Mouse (Mus musculus) lung, adult 2 months (tissue): ENCODE data around the gene Gm10354. TPM values are rescaled to one million over a fixed set of nuclear protein-coding genes. Genes with fewer than 3 reads are reported as not detected.
"Not testable (repeated sequence)": the region's sequence is repeated elsewhere in the genome, so short reads cannot be mapped to it uniquely, and the experiment has no call there.

Experiments
- DNase-seq: peaks from one replicate; pipeline ENCODE4 v3.0.0; 2022
- H3K4me1 ChIP-seq: fragments of 200-500 bp; 2 replicates; pipeline ENCODE4 v1.6.1; 2011; ENCODE audit warnings: low read length; ENCODE audit not compliant: control insufficient read depth, insufficient read depth
- H3K4me3 ChIP-seq: fragments of 200-500 bp; replicated peaks from 2 replicates; pipeline ENCODE3; 2011; ENCODE audit warnings: low read depth, mild to moderate bottlenecking, control low read depth, low read length; ENCODE audit errors: extremely low read depth
- WGBS: fragments of 180-500 bp; shearing (Covaris S2); methylation state at CpG from one replicate; pipeline ENCODE4 v1.1.7; 2018; 5-methylcytosine and 5-hydroxymethylcytosine counted together
- polyA plus RNA-seq: library from polyadenylated mRNA; depleted of rRNA; stranded (reverse); fragments of >200 nt; gene quantifications from 2 replicates; pipeline ENCODE4 v1.2.3, GENCODE M21; 2012

Gene Gm10354
- polyA plus RNA-seq, 1 experiment: not detected

- H3K4me3 ChIP-seq, DNase-seq, H3K4me1 ChIP-seq: not testable (repeated sequence)
- WGBS: 39% methylated on average over 6 of the region's 6 CpGs
Observed at GRCm38 (mm10) chr5:14986649-14987387, 8.1 kb upstream of the Gm10354 start.

GRCm38 (mm10) chr5:14977368-14977767 is 1.4 kb downstream of the Gm10354 start:
- H3K4me3 ChIP-seq, DNase-seq: not testable (repeated sequence)
- WGBS: 66% methylated on average over 4 of the region's 4 CpGs

GRCm38 (mm10) chr5:14975294-14975693 is 3.4 kb downstream of the Gm10354 start:
- not testable (repeated sequence) for H3K4me1 ChIP-seq, H3K4me3 ChIP-seq, DNase-seq
- WGBS: 60% methylated on average over 4 of the region's 4 CpGs

More at GRCm38 (mm10) chr5:14977368-14977767, 1.4 kb downstream of the Gm10354 start:
- not testable (repeated sequence) for H3K4me1 ChIP-seq

- 68% methylated on average over 3 of the region's 3 CpGs for WGBS
- not testable (repeated sequence) for H3K4me3 ChIP-seq, DNase-seq
Observed at GRCm38 (mm10) chr5:14972841-14973240, 5.9 kb downstream of the Gm10354 start.

GRCm38 (mm10) chr5:14963821-14964220 is 14.9 kb downstream of the Gm10354 start:
- not testable (repeated sequence) for H3K4me3 ChIP-seq, DNase-seq, H3K4me1 ChIP-seq
- WGBS: 81% methylated on average over 13 of the region's 13 CpGs

More at GRCm38 (mm10) chr5:14972841-14973240, 5.9 kb downstream of the Gm10354 start:
- not testable (repeated sequence) for H3K4me1 ChIP-seq

- 74% methylated on average over 4 of the region's 4 CpGs for WGBS
- DNase-seq, H3K4me3 ChIP-seq, H3K4me1 ChIP-seq: not testable (repeated sequence)
Observed at GRCm38 (mm10) chr5:14961502-14961901, 17.2 kb downstream of the Gm10354 start.

GRCm38 (mm10) chr5:14955928-14956706 is 22.6 kb downstream of the Gm10354 start:
- not testable (repeated sequence) for DNase-seq, H3K4me1 ChIP-seq, H3K4me3 ChIP-seq
- 100% methylated on average over 1 of the region's 1 CpGs for WGBS

- not testable (repeated sequence) for H3K4me1 ChIP-seq, H3K4me3 ChIP-seq, DNase-seq
Observed at GRCm38 (mm10) chr5:14953587-14953986, 25.1 kb downstream of the Gm10354 start.

GRCm38 (mm10) chr5:14952749-14953148 is 26.0 kb downstream of the Gm10354 start:
- not testable (repeated sequence) for H3K4me3 ChIP-seq, DNase-seq, H3K4me1 ChIP-seq
- 67% methylated on average over 3 of the region's 3 CpGs for WGBS

GRCm38 (mm10) chr5:14951822-14952221 is 26.9 kb downstream of the Gm10354 start:
- not testable (repeated sequence) for H3K4me3 ChIP-seq, H3K4me1 ChIP-seq, DNase-seq
- WGBS: 65% methylated on average over 7 of the region's 7 CpGs

GRCm38 (mm10) chr5:14947482-14948198 is 31.1 kb downstream of the Gm10354 start:
- not testable (repeated sequence) for DNase-seq, H3K4me3 ChIP-seq, H3K4me1 ChIP-seq
- WGBS: 54% methylated on average over 4 of the region's 4 CpGs

GRCm38 (mm10) chr5:14945524-14945923 is 33.2 kb downstream of the Gm10354 start:
- not testable (repeated sequence) for H3K4me1 ChIP-seq, H3K4me3 ChIP-seq, DNase-seq
- WGBS: 44% methylated on average over 4 of the region's 4 CpGs

- not testable (repeated sequence) for H3K4me1 ChIP-seq, DNase-seq, H3K4me3 ChIP-seq
- 81% methylated on average over 1 of the region's 1 CpGs for WGBS
Observed at GRCm38 (mm10) chr5:14941043-14941442, 37.7 kb downstream of the Gm10354 start.

- not testable (repeated sequence) for H3K4me3 ChIP-seq, H3K4me1 ChIP-seq, DNase-seq
- WGBS: 32% methylated on average over 1 of the region's 1 CpGs
Observed at GRCm38 (mm10) chr5:14938329-14938728, 40.4 kb downstream of the Gm10354 start, which contains the start of gene Speer4e. Gene Speer4e, minus strand, starts transcription at chr5:14938429.

GRCm38 (mm10) chr5:14933721-14934120 is 45.0 kb downstream of the Gm10354 start:
- not testable (repeated sequence) for H3K4me3 ChIP-seq, H3K4me1 ChIP-seq, DNase-seq
- WGBS: 67% methylated on average over 5 of the region's 6 CpGs
